Mouse (Mus musculus) limb, embryonic 11.5 days (tissue): ENCODE data around the gene Rho. TPM values are rescaled to one million over a fixed set of nuclear protein-coding genes. Genes with fewer than 3 reads are reported as not detected.
A peak's percentile ranks its signal among the peaks of the same experiment; 100 is the strongest.

Source experiments
- ATAC-seq: fragments of 200-750 bp; cut with Nextera tagmentation; 2 replicates; pipeline ENCODE4 v1.8.0; 2017; ENCODE audit warnings: low read depth; ENCODE audit not compliant: insufficient number of reproducible peaks, low FRiP score, low TSS enrichment
- DNase-seq: peaks from one replicate; pipeline ENCODE4 v3.0.0-alpha.2; 2015; ENCODE audit warnings: low spot score
- H3K27ac ChIP-seq: fragments of 300-500 bp; sonication (generic); replicated peaks from 2 replicates; pipeline ENCODE4 v1.5.1; 2014; ENCODE audit warnings: low read depth, mild to moderate bottlenecking, low read length
- H3K27me3 ChIP-seq: fragments of 300-500 bp; sonication (generic); 2 replicates; pipeline ENCODE4 v1.6.1; 2014; ENCODE audit warnings: mild to moderate bottlenecking, low read length, mixed read lengths; ENCODE audit not compliant: control insufficient read depth, insufficient read depth
- H3K36me3 ChIP-seq: fragments of 300-500 bp; sonication (generic); 2 replicates; pipeline ENCODE4 v1.6.1; 2014; ENCODE audit warnings: mild to moderate bottlenecking, low read length, moderate library complexity, mixed read lengths; ENCODE audit not compliant: control insufficient read depth, insufficient read depth
- H3K4me1 ChIP-seq: fragments of 300-500 bp; sonication (generic); 2 replicates; pipeline ENCODE4 v1.6.1; 2014; ENCODE audit warnings: low read length, mixed read lengths; ENCODE audit not compliant: control insufficient read depth, insufficient read depth
- H3K4me2 ChIP-seq: fragments of 300-500 bp; sonication (generic); 2 replicates; pipeline ENCODE4 v1.6.1; 2014; ENCODE audit warnings: low read depth, mild to moderate bottlenecking, moderate library complexity; ENCODE audit not compliant: severe bottlenecking
- H3K4me3 ChIP-seq: fragments of 300-500 bp; sonication (generic); 2 replicates; pipeline ENCODE4 v1.5.1; 2014; ENCODE audit warnings: low read depth, low read length
- H3K9ac ChIP-seq: fragments of 300-500 bp; sonication (generic); 2 replicates; pipeline ENCODE4 v1.6.1; 2014; ENCODE audit warnings: mild to moderate bottlenecking, low read length
- H3K9me3 ChIP-seq: fragments of 300-500 bp; sonication (generic); 2 replicates; pipeline ENCODE4 v1.6.1; 2016; ENCODE audit warnings: low read length; ENCODE audit not compliant: control insufficient read depth
- WGBS: fragments of 180-500 bp; shearing (Covaris S2); extraction: QIAGEN DNeasy Blood & Tissue Kit; methylation state at CpG from one replicate; pipeline ENCODE4 v1.1.7; 2014; 5-methylcytosine and 5-hydroxymethylcytosine counted together
- polyA plus RNA-seq: library from polyadenylated mRNA; unstranded; fragments of >200 nt; fragmentation: Nextera tagmentation; extraction: Ambion mirVana; gene quantifications from 2 replicates; pipeline ENCODE4 v1.2.1, GENCODE M21; 2014

Gene Rho
- polyA plus RNA-seq, 1 experiment from 2014 or later: 0.03 TPM

GRCm38 (mm10) chr6:115969103-115969502 is 37.6 kb downstream of the Rho start:
- WGBS: 67% methylated on average over 9 of the region's 9 CpGs
- H3K9me3 ChIP-seq: no peaks in the 10 kb centered on the region
- H3K9ac ChIP-seq: no peak overlapping the region
- H3K27ac ChIP-seq: no peak overlapping the region
- H3K4me2 ChIP-seq: no peak overlapping the region
- H3K36me3 ChIP-seq: no peaks in the 10 kb centered on the region
- ATAC-seq: no peak
- DNase-seq: no peak
- H3K27me3 ChIP-seq: no peaks in the 10 kb centered on the region
- no peak overlapping the region for H3K4me3 ChIP-seq
- H3K4me1 ChIP-seq: peaks cover 30% of the 10 kb centered on the region

- H3K4me1 ChIP-seq: peaks cover 30% of the 10 kb centered on the region
These were observed 38.4 kb downstream of the Rho start for GRCm38 (mm10) chr6:115969952-115970351.

GRCm38 (mm10) chr6:115971273-115972060 is 39.9 kb downstream of the Rho start:
- no peak for ATAC-seq
- no peak overlapping the region for H3K9ac ChIP-seq
- no peak for DNase-seq

More at GRCm38 (mm10) chr6:115969952-115970351, 38.4 kb downstream of the Rho start:
- ATAC-seq (no peak), DNase-seq (no peak)
- WGBS: 58% methylated on average over 4 of the region's 6 CpGs
- H3K36me3 ChIP-seq: no peaks in the 10 kb centered on the region
- no peak overlapping the region for H3K4me3 ChIP-seq
- H3K9me3 ChIP-seq: no peaks in the 10 kb centered on the region
- H3K27me3 ChIP-seq: no peaks in the 10 kb centered on the region
- H3K9ac ChIP-seq: no peak overlapping the region
- H3K4me2 ChIP-seq: no peak overlapping the region
- H3K27ac ChIP-seq: no peak overlapping the region

GRCm38 (mm10) chr6:115972083-115972764 is 40.7 kb downstream of the Rho start:
- no peak overlapping the region for H3K27ac ChIP-seq
- H3K27me3 ChIP-seq: no peaks in the 10 kb centered on the region
- H3K9ac ChIP-seq: no peak overlapping the region
- H3K36me3 ChIP-seq: no peaks in the 10 kb centered on the region
- H3K4me1 ChIP-seq: peaks cover 30% of the 10 kb centered on the region
- ATAC-seq: no peak
- H3K4me3 ChIP-seq: no peak overlapping the region
- H3K4me2 ChIP-seq: no peak overlapping the region
- 81% methylated on average over 7 of the region's 7 CpGs for WGBS
- H3K9me3 ChIP-seq: no peaks in the 10 kb centered on the region
- DNase-seq: no peak

More at GRCm38 (mm10) chr6:115971273-115972060, 39.9 kb downstream of the Rho start:
- H3K4me3 ChIP-seq: no peak overlapping the region
- H3K36me3 ChIP-seq: no peaks in the 10 kb centered on the region
- H3K4me1 ChIP-seq: peaks cover 30% of the 10 kb centered on the region
- 0 out of 2 replicates have a peak overlapping the region, but pooled peaks have one; percentile 47 for H3K27ac ChIP-seq
- no peaks in the 10 kb centered on the region for H3K27me3 ChIP-seq
- WGBS: 50% methylated on average over 13 of the region's 13 CpGs
- H3K4me2 ChIP-seq: no peak overlapping the region
- no peaks in the 10 kb centered on the region for H3K9me3 ChIP-seq

DNA sequence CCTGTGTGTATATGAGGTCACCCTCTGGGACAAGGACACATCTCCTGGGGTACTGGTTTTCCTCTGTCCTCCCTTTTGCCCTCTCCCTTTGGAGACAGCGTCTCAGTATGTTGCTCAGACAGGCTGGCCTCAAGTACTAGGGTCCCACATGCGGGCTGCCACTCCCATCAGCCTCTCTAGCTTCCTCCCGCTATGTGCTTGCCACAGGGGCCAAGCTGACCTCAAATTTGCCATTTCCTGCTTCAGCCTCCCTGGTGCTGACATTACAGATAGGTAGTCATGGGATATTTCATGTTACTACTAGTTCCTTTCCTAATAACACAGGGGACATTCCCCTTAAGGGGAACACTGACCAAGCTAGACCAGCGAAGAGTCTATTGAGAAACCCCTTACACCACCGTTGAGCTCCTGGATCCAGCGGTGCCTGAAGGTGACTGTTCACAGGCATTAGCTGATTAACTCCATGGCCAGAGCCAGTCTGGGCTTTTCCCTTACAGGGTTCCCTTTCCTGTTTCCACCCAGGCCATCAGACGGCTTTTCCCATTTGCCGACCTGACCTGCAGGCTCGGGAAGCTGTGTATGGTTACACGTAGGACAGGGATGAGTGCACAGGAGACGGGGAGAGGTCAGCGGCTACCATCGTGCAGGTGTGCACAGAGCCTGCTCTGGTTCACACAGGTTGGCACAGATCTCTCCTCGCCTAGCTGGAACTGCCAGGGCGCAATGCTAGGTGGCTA is 41.8 kb downstream of the Rho start:
- H3K9me3 ChIP-seq: no peaks in the 10 kb centered on the region
- H3K27ac ChIP-seq: no peak overlapping the region
- H3K9ac ChIP-seq: no peak overlapping the region
- no peak for DNase-seq
- H3K4me1 ChIP-seq: peaks cover 28% of the 10 kb centered on the region
- WGBS: 82% methylated on average over 15 of the region's 15 CpGs
- no peaks in the 10 kb centered on the region for H3K36me3 ChIP-seq
- H3K27me3 ChIP-seq: no peaks in the 10 kb centered on the region
- ATAC-seq: no peak
- H3K4me2 ChIP-seq: no peak overlapping the region
- H3K4me3 ChIP-seq: no peak overlapping the region

DNA sequence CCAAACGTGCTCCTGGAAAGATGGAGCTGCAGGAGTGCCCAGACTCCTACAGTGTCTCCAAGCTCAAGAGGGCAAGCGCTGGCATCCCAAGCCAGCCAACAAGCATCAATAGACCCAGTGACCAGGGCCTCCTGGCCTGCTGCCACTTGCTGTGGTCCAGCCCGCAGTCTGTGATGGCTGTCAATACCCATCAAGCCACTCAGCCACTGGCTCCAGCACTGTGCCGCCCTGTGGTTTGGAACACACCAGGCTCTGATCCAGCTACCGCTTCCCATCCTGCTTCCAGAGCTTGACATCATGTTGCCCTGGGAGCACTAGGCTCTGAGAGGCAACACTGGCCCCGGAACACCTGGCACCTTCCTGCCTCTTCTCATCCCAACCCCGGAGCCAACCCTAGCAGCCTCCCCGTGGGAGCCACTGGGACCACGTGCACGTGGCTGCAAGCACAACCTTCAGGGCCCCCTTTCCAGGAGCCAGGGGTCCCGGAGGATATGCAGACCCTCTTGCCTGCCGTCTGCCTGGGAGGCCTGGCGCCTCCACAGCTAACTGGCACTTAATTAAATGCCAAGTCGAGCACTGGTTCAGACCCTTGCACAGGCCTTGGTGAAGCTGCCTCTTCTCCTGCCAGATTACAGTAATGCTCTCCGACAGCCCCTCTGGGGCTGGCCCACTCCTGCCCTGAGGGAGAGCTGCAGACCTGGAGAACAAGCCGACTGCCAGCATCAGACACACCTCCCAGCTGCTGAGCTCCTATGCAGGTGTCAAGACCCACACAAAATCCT is 42.5 kb downstream of the Rho start:
- H3K27me3 ChIP-seq: no peaks in the 10 kb centered on the region
- no peak overlapping the region for H3K27ac ChIP-seq
- H3K9me3 ChIP-seq: no peaks in the 10 kb centered on the region
- peaks cover 21% of the 10 kb centered on the region for H3K4me1 ChIP-seq
- H3K4me2 ChIP-seq: no peak overlapping the region
- WGBS: 77% methylated on average over 16 of the region's 16 CpGs
- H3K4me3 ChIP-seq: no peak overlapping the region
- no peak overlapping the region for H3K9ac ChIP-seq
- H3K36me3 ChIP-seq: no peaks in the 10 kb centered on the region
- DNase-seq: no peak
- no peak for ATAC-seq

- no peak overlapping the region for H3K4me3 ChIP-seq
- no peaks in the 10 kb centered on the region for H3K27me3 ChIP-seq
- no peaks in the 10 kb centered on the region for H3K9me3 ChIP-seq
- no peak overlapping the region for H3K4me2 ChIP-seq
- H3K36me3 ChIP-seq: no peaks in the 10 kb centered on the region
- WGBS: 90% methylated on average over 8 of the region's 8 CpGs
- H3K9ac ChIP-seq: no peak overlapping the region
- peaks cover 15% of the 10 kb centered on the region for H3K4me1 ChIP-seq
- no peak overlapping the region for H3K27ac ChIP-seq
- ATAC-seq: no peak
- DNase-seq: no peak
These were observed 44.1 kb downstream of the Rho start for GRCm38 (mm10) chr6:115975606-115976005.

- ATAC-seq (no peak), DNase-seq (no peak)
- no peaks in the 10 kb centered on the region for H3K9me3 ChIP-seq
- no peak overlapping the region for H3K27ac ChIP-seq
- 90% methylated on average over 15 of the region's 15 CpGs for WGBS
- no peaks in the 10 kb centered on the region for H3K27me3 ChIP-seq
- no peaks in the 10 kb centered on the region for H3K4me1 ChIP-seq
- H3K4me3 ChIP-seq: no peak overlapping the region
- H3K9ac ChIP-seq: no peak overlapping the region
- no peaks in the 10 kb centered on the region for H3K36me3 ChIP-seq
- H3K4me2 ChIP-seq: no peak overlapping the region
These were observed 46.3 kb downstream of the Rho start for GRCm38 (mm10) chr6:115977810-115978209.
